10 mouse cellular contexts compared by ENCODE assay signal in genomic region chr11:3517846-3518732, GRCm38 (mm10). TPM values are rescaled to one million over a fixed set of nuclear protein-coding genes. Genes with fewer than 3 reads are reported as not detected.
DNase-seq lines count a peak whose midpoint lies in the region; ATAC-seq and TF ChIP-seq lines count a peak whose summit lies in the region.
"Had no signal": no experiment of that assay in that cellular context is flagged by ENCODE, and none has a peak within 500 bp of the region (broad histone marks: within the 10 kb centered on the region; RNA-seq: fewer than 3 reads in every experiment).

No protein-coding gene starts in this region.

- no peak overlapping the region for H3K4me3 ChIP-seq in lung, postnatal 0 days (ENCODE audit: low read depth, low read length)
- H3K4me3 ChIP-seq in heart, embryonic 12.5 days, result peak overlapping the region; percentile 31
- H3K4me3 ChIP-seq in limb, embryonic 15.5 days, result peak overlapping the region; percentile 33; the same call in 1 of the 2 replicates
- H3K4me3 ChIP-seq in stomach, embryonic 16.5 days (replicated peaks; ENCODE audit: low read length), result no peak overlapping the region
- H3K4me3 ChIP-seq in layer of hippocampus, adult 2 months, result no peak overlapping the region

- H3K9me3 ChIP-seq in lung, postnatal 0 days (ENCODE audit: low read length), result no peaks in the 10 kb centered on the region
- no peaks in the 10 kb centered on the region for H3K9me3 ChIP-seq in heart, embryonic 12.5 days (replicated peaks)
- H3K9me3 ChIP-seq in limb, embryonic 15.5 days, result no peaks in the 10 kb centered on the region
- H3K9me3 ChIP-seq in stomach, embryonic 16.5 days (replicated peaks; ENCODE audit: control insufficient read depth, low read length), result no peaks in the 10 kb centered on the region

- ATAC-seq in lung, postnatal 0 days, result no peak
- no peak for ATAC-seq in heart, embryonic 12.5 days (ENCODE audit: insufficient number of reproducible peaks, low FRiP score)
- ATAC-seq in limb, embryonic 15.5 days (ENCODE audit: insufficient number of reproducible peaks, low FRiP score, low TSS enrichment, low read depth), result no peak
- no peak for ATAC-seq in stomach, embryonic 16.5 days (ENCODE audit: insufficient read depth, low FRiP score)
- ATAC-seq in megakaryocyte progenitor cell, adult 5-6 weeks (replicated peaks; ENCODE audit: poor library complexity), result no peak
- ATAC-seq: Patski had no signal

- peak overlapping the region; percentile 50; the same call in 1 of the 2 replicates for H3K4me2 ChIP-seq in lung, postnatal 0 days (replicated peaks; ENCODE audit: low read depth, low read length)
- peak overlapping the region; percentile 73 for H3K4me2 ChIP-seq in heart, embryonic 12.5 days
- peak overlapping the region; percentile 60 for H3K4me2 ChIP-seq in limb, embryonic 15.5 days
- H3K4me2 ChIP-seq in stomach, embryonic 16.5 days (ENCODE audit: low read depth, low read length), result peak overlapping the region; percentile 66

- no peak for DNase-seq in lung, postnatal 0 days (ENCODE audit: low spot score)
- no peak for DNase-seq in lung, postnatal 10 days
- no peak for DNase-seq in left cerebral cortex, adult 18-20 months (ENCODE audit: low spot score in 2 of 2)
- DNase-seq in layer of hippocampus, adult 2 months (ENCODE audit: low spot score in 2 of 2), result no peak

- H3K27ac ChIP-seq in lung, postnatal 0 days (ENCODE audit: low read length), result no peak overlapping the region
- H3K27ac ChIP-seq in heart, embryonic 12.5 days (ENCODE audit: poor library complexity, severe bottlenecking), result no peak overlapping the region
- no peak overlapping the region; the same call in 1 of the 2 replicates for H3K27ac ChIP-seq in limb, embryonic 15.5 days
- 0 out of 2 replicates have a peak overlapping the region, but pooled peaks have one; percentile 47 for H3K27ac ChIP-seq in stomach, embryonic 16.5 days (ENCODE audit: low read length)
- no peak overlapping the region for H3K27ac ChIP-seq in layer of hippocampus, adult 2 months

- H3K36me3 ChIP-seq in lung, postnatal 0 days (ENCODE audit: insufficient read depth, low read length), result peaks cover 14% of the 10 kb centered on the region
- H3K36me3 ChIP-seq in heart, embryonic 12.5 days, result peaks cover 47% of the 10 kb centered on the region
- peaks cover 41% of the 10 kb centered on the region for H3K36me3 ChIP-seq in limb, embryonic 15.5 days
- H3K36me3 ChIP-seq in stomach, embryonic 16.5 days (ENCODE audit: control insufficient read depth, insufficient read depth, low read length), result peaks cover 16% of the 10 kb centered on the region; the same call in 1 of the 2 replicates

- H3K4me1 ChIP-seq in lung, postnatal 0 days (ENCODE audit: insufficient read depth, low read depth, low read length), result no peaks in the 10 kb centered on the region
- peaks cover 62% of the 10 kb centered on the region for H3K4me1 ChIP-seq in heart, embryonic 12.5 days (replicated peaks)
- peaks cover 35% of the 10 kb centered on the region for H3K4me1 ChIP-seq in limb, embryonic 15.5 days
- peaks cover 20% of the 10 kb centered on the region for H3K4me1 ChIP-seq in stomach, embryonic 16.5 days (ENCODE audit: control insufficient read depth, insufficient read depth, low read length)

- no peak overlapping the region for H3K9ac ChIP-seq in lung, postnatal 0 days (replicated peaks; ENCODE audit: low read depth)
- peak overlapping the region; percentile 52; the same call in 1 of the 2 replicates for H3K9ac ChIP-seq in heart, embryonic 12.5 days
- no peak overlapping the region for H3K9ac ChIP-seq in limb, embryonic 15.5 days
- peak overlapping the region; percentile 17; the same call in 1 of the 2 replicates for H3K9ac ChIP-seq in stomach, embryonic 16.5 days (ENCODE audit: low read length)

- H3K27me3 ChIP-seq in lung, postnatal 0 days (replicated peaks; ENCODE audit: insufficient read depth, low read length), result 0 out of 2 replicates have a peak, but pooled peaks cover 2% of the 10 kb centered on the region
- no peaks in the 10 kb centered on the region for H3K27me3 ChIP-seq in heart, embryonic 12.5 days (replicated peaks)
- peaks cover 4% of the 10 kb centered on the region; the same call in 1 of the 2 replicates for H3K27me3 ChIP-seq in limb, embryonic 15.5 days
- H3K27me3 ChIP-seq in stomach, embryonic 16.5 days (ENCODE audit: control insufficient read depth, insufficient read depth, low read length), result no peaks in the 10 kb centered on the region
- H3K27me3 ChIP-seq: Patski had no signal

- no peak for TF ChIP-seq CTCF in lung, postnatal 0 days (IDR thresholded peaks at IDR 0.05)
- TF ChIP-seq CTCF in layer of hippocampus, adult 2 months (conservative IDR thresholded peaks at IDR 0.05), result no peak

- 37% methylated on average over 13 of the region's 13 CpGs for WGBS in lung, postnatal 0 days
- WGBS in heart, embryonic 12.5 days, result 44% methylated on average over 13 of the region's 13 CpGs
- 52% methylated on average over 13 of the region's 13 CpGs for WGBS in limb, embryonic 15.5 days
- 50% methylated on average over 13 of the region's 13 CpGs for WGBS in stomach, embryonic 16.5 days

- TF ChIP-seq EP300 in lung, postnatal 0 days (IDR thresholded peaks at IDR 0.05), result no peak

RNA-seq across cellular contexts. Expression of gene Selenom, which starts 3.6 kb away (rescaled TPM):
- polyA plus RNA-seq in lung, postnatal 0 days (2015; fragmentation: Nextera tagmentation; extraction: Ambion mirVana), result 60.8 and 62.8 TPM in 2 replicates
- polyA plus RNA-seq in heart, embryonic 12.5 days (2016; fragmentation: Nextera tagmentation; extraction: Ambion mirVana), result 125 and 129 TPM in 2 replicates
- polyA plus RNA-seq in limb, embryonic 15.5 days (2015; fragmentation: Nextera tagmentation; extraction: Ambion mirVana), result 215 and 226 TPM in 2 replicates
- 169 and 176 TPM in 2 replicates for polyA plus RNA-seq in stomach, embryonic 16.5 days (2015; fragmentation: Nextera tagmentation; extraction: Ambion mirVana)
- 100 to 1,000 TPM; 137 to 148 TPM for total RNA-seq in left cerebral cortex, adult 18-20 months (2021)
- 17.8 and 17.9 TPM in 2 replicates for total RNA-seq in megakaryocyte progenitor cell, adult 5-6 weeks (2015)
- total RNA-seq in megakaryocyte progenitor cell, adult 5-6 weeks (2017), result 11.8 and 23.4 TPM in 2 replicates
- total RNA-seq in layer of hippocampus, adult 2 months (2021), result 100 to 1,000 TPM; 199 to 202 TPM

RNA-seq across cellular contexts. Expression of gene Inpp5j, which starts 13.5 kb away (rescaled TPM):
- 0.44 and 0.58 TPM in 2 replicates for polyA plus RNA-seq in lung, postnatal 0 days (2015; fragmentation: Nextera tagmentation; extraction: Ambion mirVana)
- 11.4 and 11.5 TPM in 2 replicates for polyA plus RNA-seq in heart, embryonic 12.5 days (2016; fragmentation: Nextera tagmentation; extraction: Ambion mirVana)
- 0.65 and 0.79 TPM in 2 replicates for polyA plus RNA-seq in limb, embryonic 15.5 days (2015; fragmentation: Nextera tagmentation; extraction: Ambion mirVana)
- 3.4 and 3.5 TPM in 2 replicates for polyA plus RNA-seq in stomach, embryonic 16.5 days (2015; fragmentation: Nextera tagmentation; extraction: Ambion mirVana)
- total RNA-seq in left cerebral cortex, adult 18-20 months (2021), result 10 to 100 TPM; 51.9 to 53.4 TPM
- 1.3 and 1.5 TPM in 2 replicates for total RNA-seq in megakaryocyte progenitor cell, adult 5-6 weeks (2015)
- total RNA-seq in megakaryocyte progenitor cell, adult 5-6 weeks (2017), result 0.17 and 0.21 TPM in 2 replicates
- total RNA-seq in layer of hippocampus, adult 2 months (2021), result 10 to 100 TPM; 87.1 to 97.1 TPM
- total RNA-seq: liver, adult 2 months had no signal

RNA-seq across cellular contexts. Expression of gene Smtn, which starts 22.3 kb away (rescaled TPM):
- 47.6 and 51.1 TPM in 2 replicates for polyA plus RNA-seq in lung, postnatal 0 days (2015; fragmentation: Nextera tagmentation; extraction: Ambion mirVana)
- 94.7 and 95.3 TPM in 2 replicates for polyA plus RNA-seq in heart, embryonic 12.5 days (2016; fragmentation: Nextera tagmentation; extraction: Ambion mirVana)
- polyA plus RNA-seq in limb, embryonic 15.5 days (2015; fragmentation: Nextera tagmentation; extraction: Ambion mirVana), result 81.7 and 136 TPM in 2 replicates
- 122 and 128 TPM in 2 replicates for polyA plus RNA-seq in stomach, embryonic 16.5 days (2015; fragmentation: Nextera tagmentation; extraction: Ambion mirVana)
- total RNA-seq in left cerebral cortex, adult 18-20 months (2021), result 1 to 10 TPM; 6.0 to 6.5 TPM
- 11.7 and 12.5 TPM in 2 replicates for total RNA-seq in megakaryocyte progenitor cell, adult 5-6 weeks (2015)
- total RNA-seq in megakaryocyte progenitor cell, adult 5-6 weeks (2017), result 7.1 and 8.9 TPM in 2 replicates
- 10 to 100 TPM in 1 of 2 experiments, 1 to 10 TPM in 1; 7.4 to 10.3 TPM for total RNA-seq in layer of hippocampus, adult 2 months (2021)

RNA-seq across cellular contexts. Expression of gene Pla2g3, which starts 30.0 kb away (rescaled TPM):
- polyA plus RNA-seq in lung, postnatal 0 days (2015; fragmentation: Nextera tagmentation; extraction: Ambion mirVana), result 0.29 and 0.30 TPM in 2 replicates
- polyA plus RNA-seq in heart, embryonic 12.5 days (2016; fragmentation: Nextera tagmentation; extraction: Ambion mirVana), result 0.26 and 0.30 TPM in 2 replicates
- polyA plus RNA-seq in limb, embryonic 15.5 days (2015; fragmentation: Nextera tagmentation; extraction: Ambion mirVana), result 1.6 and 2.3 TPM in 2 replicates
- 1.8 and 4.5 TPM in 2 replicates for polyA plus RNA-seq in stomach, embryonic 16.5 days (2015; fragmentation: Nextera tagmentation; extraction: Ambion mirVana)
- total RNA-seq in left cerebral cortex, adult 18-20 months (2021), result 1 to 10 TPM; 2.7 to 3.4 TPM
- total RNA-seq in megakaryocyte progenitor cell, adult 5-6 weeks (2015), result not detected in 2 replicates
- 0.10 TPM in 1 of 2 replicates, not detected in the other for total RNA-seq in megakaryocyte progenitor cell, adult 5-6 weeks (2017)
- total RNA-seq in layer of hippocampus, adult 2 months (2021), result 1 to 10 TPM; 2.1 to 2.3 TPM
- total RNA-seq: liver, adult 2 months had no signal

Comparison
In these comparisons a context has a peak if more than half of its experiments do, and no peak if none do; other contexts are left out.
1. H3K4me3 ChIP-seq: peak in heart, embryonic 12.5 days (single experiment) and limb, embryonic 15.5 days (single experiment); none in lung, postnatal 0 days (single experiment), stomach, embryonic 16.5 days (single experiment) and layer of hippocampus, adult 2 months (single experiment).
2. H3K9ac ChIP-seq: peak in heart, embryonic 12.5 days (single experiment) and stomach, embryonic 16.5 days (single experiment); none in lung, postnatal 0 days (single experiment) and limb, embryonic 15.5 days (single experiment).
3. Peak in every context shown above with its lines, with median percentiles within 50 percentile points of each other: H3K4me2 ChIP-seq.